Mouse (Mus musculus): ENCODE measurements around the gene Fat3. TPM values are rescaled to one million over a fixed set of nuclear protein-coding genes. Genes with fewer than 3 reads are reported as not detected.

Fat3 gene
- polyA plus RNA-seq, 1 experiment, result 10.5 TPM

DNA sequence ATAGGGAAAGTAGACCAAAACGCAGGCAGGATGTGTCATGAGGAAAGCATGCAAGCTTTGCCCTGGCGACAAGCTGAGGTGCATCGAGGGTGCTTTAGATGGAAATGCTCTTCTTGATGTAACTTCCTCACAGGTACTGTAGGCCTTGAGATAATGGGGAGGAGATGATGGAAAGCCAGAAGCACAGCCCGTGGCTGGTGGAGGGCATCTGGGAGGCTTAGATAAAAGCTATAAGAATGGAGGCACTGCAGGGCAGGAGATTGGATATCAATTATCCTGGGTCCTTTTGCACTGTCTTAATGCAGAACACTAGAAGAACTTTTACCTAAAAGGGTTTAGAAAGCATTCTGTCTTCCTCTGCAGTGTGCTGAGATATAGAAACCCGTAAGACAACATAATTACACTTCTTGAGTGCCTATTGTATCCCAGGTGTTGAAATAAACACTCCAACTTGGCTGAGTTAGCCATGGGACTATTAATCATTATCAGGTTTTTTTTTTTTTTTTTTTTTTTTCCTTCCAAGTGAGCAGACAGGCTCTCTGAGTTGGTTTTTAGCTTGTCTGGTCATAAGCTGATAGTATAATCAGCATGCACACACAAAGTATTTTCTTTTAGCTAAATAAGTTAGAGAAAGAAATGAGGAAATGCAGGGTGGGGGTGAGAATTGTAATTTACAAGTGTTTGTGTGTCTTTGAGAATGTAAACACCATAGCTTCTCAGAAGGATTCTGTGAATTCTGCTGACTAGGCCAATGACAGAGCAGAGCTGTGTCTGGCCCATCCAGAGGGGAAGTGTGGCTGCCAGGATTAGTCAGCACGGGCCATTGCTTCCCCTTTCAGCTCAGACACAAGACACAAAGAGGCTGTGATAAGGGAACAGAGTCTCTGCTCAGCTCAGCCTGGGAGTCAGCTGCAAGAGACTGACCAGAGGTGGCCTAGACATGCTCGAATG, 286.1 kb downstream of the Fat3 start:
- WGBS, result 84% methylated on average over 7 of the region's 7 CpGs
- no peak overlapping the region for H3K4me3 ChIP-seq (replicated peaks; ENCODE audit: insufficient read depth, low read depth, low read length)
- H3K4me1 ChIP-seq (ENCODE audit: control insufficient read depth, insufficient read depth, low read length), result peaks cover 11% of the 10 kb centered on the region
- no peaks in the 10 kb centered on the region for H3K27me3 ChIP-seq (ENCODE audit: control insufficient read depth, insufficient read depth, low read length)
- DNase-seq, result peak in 1 of 2 experiments; percentile 46
- TF ChIP-seq POLR2A (IDR thresholded peaks at IDR 0.05; ENCODE audit: borderline replicate concordance, insufficient read depth, low read length) (no peak), CTCF (IDR thresholded peaks at IDR 0.05; ENCODE audit: borderline replicate concordance, insufficient read depth, low read depth, low read length) (no peak)
- H3K27ac ChIP-seq (ENCODE audit: insufficient read depth, low read length), result no peak overlapping the region

DNA sequence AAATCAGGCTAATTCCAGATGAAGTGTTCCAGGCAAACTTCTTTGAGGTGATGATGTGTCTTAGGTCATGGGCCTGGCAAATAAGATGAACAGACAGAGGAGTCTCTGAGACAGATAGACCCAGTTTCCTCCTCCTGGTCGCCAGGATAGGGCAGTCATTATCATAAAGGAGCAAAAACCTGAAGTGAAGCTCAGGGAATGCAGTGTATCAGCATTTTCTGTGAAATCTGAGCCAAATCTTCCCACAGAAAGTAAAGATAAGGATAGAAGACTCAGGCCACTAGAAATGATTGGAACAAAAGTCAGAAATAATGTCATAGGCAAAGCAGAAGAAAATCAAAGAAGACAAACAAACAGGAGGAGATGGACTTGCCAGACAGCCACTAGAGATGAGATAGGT, 287.8 kb downstream of the Fat3 start:
- H3K4me3 ChIP-seq (replicated peaks; ENCODE audit: insufficient read depth, low read depth, low read length), result no peak overlapping the region
- no peak for DNase-seq
- no peaks in the 10 kb centered on the region for H3K27me3 ChIP-seq (ENCODE audit: control insufficient read depth, insufficient read depth, low read length)
- peaks cover 11% of the 10 kb centered on the region for H3K4me1 ChIP-seq (ENCODE audit: control insufficient read depth, insufficient read depth, low read length)
- 98% methylated on average over 1 of the region's 1 CpGs for WGBS
- no peak overlapping the region for H3K27ac ChIP-seq (ENCODE audit: insufficient read depth, low read length)
- TF ChIP-seq POLR2A (IDR thresholded peaks at IDR 0.05; ENCODE audit: borderline replicate concordance, insufficient read depth, low read length) (no peak), CTCF (IDR thresholded peaks at IDR 0.05; ENCODE audit: borderline replicate concordance, insufficient read depth, low read depth, low read length) (no peak)

DNA sequence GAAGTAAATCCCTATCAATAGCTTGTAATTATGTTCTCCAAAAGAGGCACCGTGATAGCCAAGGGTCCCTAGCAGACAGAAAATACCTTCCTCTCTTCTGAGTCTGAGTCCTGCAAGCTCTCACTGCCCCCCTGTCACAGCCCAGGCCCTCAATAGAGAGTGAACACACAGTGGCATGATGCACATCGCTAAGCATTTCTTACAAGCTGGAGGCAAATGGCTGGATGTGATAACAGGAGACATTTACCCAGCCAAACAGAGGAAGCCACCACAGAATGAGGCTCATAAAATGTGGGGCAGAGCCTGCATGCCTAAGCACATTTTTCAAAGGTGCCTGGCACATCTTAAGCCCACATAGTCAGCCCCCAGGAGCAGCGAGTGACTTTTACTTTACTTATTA, 288.5 kb downstream of the Fat3 start:
- no peak overlapping the region for H3K27ac ChIP-seq (ENCODE audit: insufficient read depth, low read length)
- H3K4me3 ChIP-seq (replicated peaks; ENCODE audit: insufficient read depth, low read depth, low read length), result no peak overlapping the region
- H3K27me3 ChIP-seq (ENCODE audit: control insufficient read depth, insufficient read depth, low read length), result no peaks in the 10 kb centered on the region
- no peak for DNase-seq
- H3K4me1 ChIP-seq (ENCODE audit: control insufficient read depth, insufficient read depth, low read length), result peaks cover 11% of the 10 kb centered on the region
- TF ChIP-seq POLR2A (IDR thresholded peaks at IDR 0.05; ENCODE audit: borderline replicate concordance, insufficient read depth, low read length) (no peak), CTCF (IDR thresholded peaks at IDR 0.05; ENCODE audit: borderline replicate concordance, insufficient read depth, low read depth, low read length) (no peak)
- 83% methylated on average over 3 of the region's 3 CpGs for WGBS

DNA sequence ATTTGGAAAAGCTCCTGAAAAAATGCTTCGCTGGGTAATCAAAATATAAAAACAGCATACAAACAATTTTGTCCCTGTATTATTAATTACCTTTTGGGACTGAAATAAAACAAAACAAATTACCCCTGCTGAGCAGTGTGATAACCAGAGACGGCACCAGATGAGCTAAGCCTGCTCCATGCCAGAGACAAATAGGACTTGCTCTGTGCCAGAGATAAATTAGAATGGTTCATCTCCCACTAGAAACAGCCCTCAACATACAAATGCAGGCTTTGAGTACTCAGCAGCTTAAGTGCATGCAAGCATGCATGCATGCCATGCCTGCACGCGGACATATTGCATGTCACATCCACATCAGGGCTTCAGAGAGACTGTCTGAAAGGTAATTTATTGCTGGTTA, 288.9 kb downstream of the Fat3 start:
- DNase-seq, result peak in 1 of 2 experiments; percentile 57
- TF ChIP-seq POLR2A (IDR thresholded peaks at IDR 0.05; ENCODE audit: borderline replicate concordance, insufficient read depth, low read length), result no peak
- TF ChIP-seq CTCF (IDR thresholded peaks at IDR 0.05; ENCODE audit: borderline replicate concordance, insufficient read depth, low read depth, low read length), result no peak
- no peak overlapping the region for H3K27ac ChIP-seq (ENCODE audit: insufficient read depth, low read length)

DNA sequence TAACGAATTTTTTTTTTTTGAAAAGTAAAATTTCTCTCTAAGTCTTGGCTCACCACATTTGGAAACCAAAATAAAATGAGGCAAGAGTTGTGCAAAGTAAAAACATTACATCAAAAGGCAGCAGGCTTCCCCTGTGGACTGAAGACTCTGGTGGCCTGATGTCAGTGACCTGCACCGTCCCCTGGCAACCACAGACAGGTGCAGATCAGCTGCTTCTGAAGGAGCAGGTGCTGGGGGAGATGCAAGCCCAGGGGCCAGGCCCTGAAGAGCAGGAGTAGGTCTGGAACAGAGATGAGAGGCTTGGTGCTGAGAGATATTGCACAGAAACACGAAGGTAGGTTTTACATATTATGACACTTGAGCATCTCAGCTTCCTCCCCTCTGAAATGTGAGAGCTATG, 289.6 kb downstream of the Fat3 start:
- Histone ChIP-seq H3K4me1 (ENCODE audit: control insufficient read depth, insufficient read depth, low read length) (peaks cover 11% of the 10 kb centered on the region), H3K4me3 (replicated peaks; ENCODE audit: insufficient read depth, low read depth, low read length) (no peak overlapping the region), H3K27ac (ENCODE audit: insufficient read depth, low read length) (no peak overlapping the region), H3K27me3 (ENCODE audit: control insufficient read depth, insufficient read depth, low read length) (no peaks in the 10 kb centered on the region)
- no peak for DNase-seq
- WGBS, result 78% methylated on average over 3 of the region's 3 CpGs
- TF ChIP-seq CTCF (IDR thresholded peaks at IDR 0.05; ENCODE audit: borderline replicate concordance, insufficient read depth, low read depth, low read length) (no peak), POLR2A (IDR thresholded peaks at IDR 0.05; ENCODE audit: borderline replicate concordance, insufficient read depth, low read length) (no peak)

More for the DNA sequence above, 288.9 kb downstream of the Fat3 start:
- 50% methylated on average over 4 of the region's 4 CpGs for whole genome bisulfite sequencing
- no peak overlapping the region for H3K4me3 ChIP-seq (replicated peaks; ENCODE audit: insufficient read depth, low read depth, low read length)
- H3K4me1 ChIP-seq (ENCODE audit: control insufficient read depth, insufficient read depth, low read length), result peaks cover 11% of the 10 kb centered on the region
- no peaks in the 10 kb centered on the region for H3K27me3 ChIP-seq (ENCODE audit: control insufficient read depth, insufficient read depth, low read length)

DNA sequence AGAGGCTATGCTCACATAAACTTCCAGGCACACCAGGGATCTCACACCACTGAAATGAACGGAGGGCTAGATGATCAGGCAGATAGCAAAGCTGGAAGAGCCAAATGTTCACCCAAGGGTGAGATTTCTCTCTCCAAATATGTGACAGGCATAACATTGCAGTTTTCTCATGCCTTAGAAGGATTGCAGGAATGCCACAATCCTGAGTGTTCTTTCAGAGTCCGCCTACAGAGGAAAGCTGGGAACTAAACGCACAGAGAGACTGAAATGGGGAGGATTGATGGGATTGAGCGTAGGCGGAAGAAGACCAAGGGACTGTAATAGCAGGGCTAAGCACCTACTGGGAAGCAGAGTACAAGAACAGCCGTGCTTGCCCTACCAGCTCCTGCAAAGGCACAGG, 298.8 kb downstream of the Fat3 start:
- no peaks in the 10 kb centered on the region for H3K27me3 ChIP-seq (ENCODE audit: control insufficient read depth, insufficient read depth, low read length)
- no peak for DNase-seq
- no peak for TF ChIP-seq CTCF (IDR thresholded peaks at IDR 0.05; ENCODE audit: borderline replicate concordance, insufficient read depth, low read depth, low read length)
- TF ChIP-seq POLR2A (IDR thresholded peaks at IDR 0.05; ENCODE audit: borderline replicate concordance, insufficient read depth, low read length), result no peak
- peaks cover 5% of the 10 kb centered on the region for H3K4me1 ChIP-seq (ENCODE audit: control insufficient read depth, insufficient read depth, low read length)
- no peak overlapping the region for H3K27ac ChIP-seq (ENCODE audit: insufficient read depth, low read length)
- no peak overlapping the region for H3K4me3 ChIP-seq (replicated peaks; ENCODE audit: insufficient read depth, low read depth, low read length)
- WGBS, result 84% methylated on average over 6 of the region's 6 CpGs

DNA sequence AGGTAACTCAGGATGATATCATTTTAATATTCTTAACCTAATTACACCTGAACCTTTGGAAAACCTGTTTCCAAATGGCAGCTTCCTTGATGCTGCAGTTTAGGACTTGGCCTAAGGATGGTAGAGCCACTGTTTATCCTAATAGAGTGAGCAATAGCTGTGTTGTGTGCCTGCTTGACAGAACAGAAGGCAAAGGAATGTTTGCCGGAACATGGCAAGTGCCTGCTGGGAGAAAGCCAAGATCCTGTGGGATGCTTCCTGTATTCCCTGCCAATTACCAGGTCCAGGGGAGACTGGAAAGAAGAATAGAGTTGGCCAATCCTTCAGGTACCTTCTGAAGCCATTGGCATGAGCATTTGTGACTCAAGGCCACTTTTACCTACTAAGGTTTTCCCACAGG, 300.1 kb downstream of the Fat3 start:
- H3K4me1 ChIP-seq (ENCODE audit: control insufficient read depth, insufficient read depth, low read length), result peaks cover 5% of the 10 kb centered on the region

DNA sequence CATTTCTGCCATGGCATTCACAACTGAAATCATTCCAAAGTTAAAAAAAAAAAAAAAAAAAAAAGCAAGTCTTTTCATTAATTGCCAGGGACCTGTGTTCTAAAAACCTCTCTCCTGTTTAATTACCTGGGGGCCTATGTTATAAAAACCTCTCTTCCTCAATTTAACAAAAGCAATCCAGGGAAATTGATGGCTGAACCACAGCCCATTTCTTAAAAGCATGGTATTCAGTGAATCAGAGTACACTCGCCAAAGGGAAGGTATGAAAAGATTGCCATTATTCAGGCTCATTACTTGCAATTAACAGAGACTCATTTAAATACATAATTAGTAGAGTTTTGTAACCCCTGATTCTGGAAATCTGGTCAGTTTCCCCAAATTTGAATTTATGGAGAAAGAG, 314.6 kb downstream of the Fat3 start:
- Histone ChIP-seq H3K4me3 (replicated peaks; ENCODE audit: insufficient read depth, low read depth, low read length) (no peak overlapping the region), H3K27me3 (ENCODE audit: control insufficient read depth, insufficient read depth, low read length) (no peaks in the 10 kb centered on the region; the same call in 1 of the 2 replicates), H3K4me1 (ENCODE audit: control insufficient read depth, insufficient read depth, low read length) (no peaks in the 10 kb centered on the region), H3K27ac (ENCODE audit: insufficient read depth, low read length) (no peak overlapping the region)
- 94% methylated on average over 1 of the region's 1 CpGs for WGBS
- no peak for DNase-seq
- TF ChIP-seq CTCF (IDR thresholded peaks at IDR 0.05; ENCODE audit: borderline replicate concordance, insufficient read depth, low read depth, low read length), result no peak
- TF ChIP-seq POLR2A (IDR thresholded peaks at IDR 0.05; ENCODE audit: borderline replicate concordance, insufficient read depth, low read length), result no peak

More for the DNA sequence above, 300.1 kb downstream of the Fat3 start:
- WGBS, result 3% methylated on average over 1 of the region's 1 CpGs
- Histone ChIP-seq H3K27me3 (ENCODE audit: control insufficient read depth, insufficient read depth, low read length) (no peaks in the 10 kb centered on the region), H3K4me3 (replicated peaks; ENCODE audit: insufficient read depth, low read depth, low read length) (no peak overlapping the region), H3K27ac (ENCODE audit: insufficient read depth, low read length) (no peak overlapping the region)
- peak; percentile 78 to 93 for DNase-seq
- TF ChIP-seq POLR2A (IDR thresholded peaks at IDR 0.05; ENCODE audit: borderline replicate concordance, insufficient read depth, low read length) (no peak), CTCF (IDR thresholded peaks at IDR 0.05; ENCODE audit: borderline replicate concordance, insufficient read depth, low read depth, low read length) (no peak)

Data from cerebellum, adult 2 months (tissue).